Mouse (Mus musculus) thymus, postnatal 0 days (tissue): Measurements from ENCODE around the gene Lamb3. TPM values are rescaled to one million over a fixed set of nuclear protein-coding genes. Genes with fewer than 3 reads are reported as not detected.
A peak's percentile ranks its signal among the peaks of the same experiment; 100 is the strongest.

Experiments
- DNase-seq: peaks from one replicate; pipeline ENCODE4 v3.0.0-alpha.2; 2015; ENCODE audit warnings: low spot score
- polyA plus RNA-seq: library from polyadenylated mRNA; unstranded; fragments of >200 nt; fragmentation: Nextera tagmentation; extraction: Ambion mirVana; gene quantifications from 2 replicates; pipeline ENCODE4 v1.2.1, GENCODE M21; 2015

Gene Lamb3
- polyA plus RNA-seq, 1 experiment from 2014 or later, result 22.2 TPM

GRCm38 (mm10) chr1:193200640-193201382 is 6.7 kb upstream of the Lamb3 start:
- DNase-seq, result peak; percentile 81

- peak; percentile 93 for DNase-seq
Observed at GRCm38 (mm10) chr1:193201383-193201778, 6.1 kb upstream of the Lamb3 start, which contains the start of gene Traf3ip3. TSS of gene Traf3ip3 (minus strand) at chr1:193201703.

GRCm38 (mm10) chr1:193203821-193204220 is 3.7 kb upstream of the Lamb3 start:
- DNase-seq, result peak; percentile 22

GRCm38 (mm10) chr1:193205431-193205830 is 2.1 kb upstream of the Lamb3 start:
- DNase-seq, result no peak

GRCm38 (mm10) chr1:193208178-193208577 is 679 bp downstream of the Lamb3 start:
- DNase-seq, result peak; percentile 63

GRCm38 (mm10) chr1:193211371-193211770 is 3.9 kb downstream of the Lamb3 start:
- DNase-seq, result no peak

- no peak for DNase-seq
Observed at GRCm38 (mm10) chr1:193214053-193214452, 6.6 kb downstream of the Lamb3 start.

- no peak for DNase-seq
Observed at GRCm38 (mm10) chr1:193216000-193216399, 8.5 kb downstream of the Lamb3 start.

- no peak for DNase-seq
Observed at GRCm38 (mm10) chr1:193220408-193220807, 12.9 kb downstream of the Lamb3 start.

GRCm38 (mm10) chr1:193225531-193225930 is 18.0 kb downstream of the Lamb3 start:
- no peak for DNase-seq

GRCm38 (mm10) chr1:193226114-193226513 is 18.6 kb downstream of the Lamb3 start:
- no peak for DNase-seq

- DNase-seq, result no peak
Observed at GRCm38 (mm10) chr1:193226724-193227522, 19.4 kb downstream of the Lamb3 start.

- no peak for DNase-seq
Observed at GRCm38 (mm10) chr1:193227537-193227936, 20.0 kb downstream of the Lamb3 start.

- no peak for DNase-seq
Observed at GRCm38 (mm10) chr1:193229570-193229969, 22.1 kb downstream of the Lamb3 start.

GRCm38 (mm10) chr1:193230531-193230930 is 23.0 kb downstream of the Lamb3 start:
- no peak for DNase-seq

GRCm38 (mm10) chr1:193230935-193231334 is 23.4 kb downstream of the Lamb3 start:
- DNase-seq, result peak; percentile 49

GRCm38 (mm10) chr1:193232732-193233131 is 25.2 kb downstream of the Lamb3 start:
- DNase-seq, result no peak

GRCm38 (mm10) chr1:193234130-193234645 is 26.7 kb downstream of the Lamb3 start:
- DNase-seq, result no peak

- no peak for DNase-seq
Observed at GRCm38 (mm10) chr1:193234930-193235329, 27.4 kb downstream of the Lamb3 start.

- no peak for DNase-seq
Observed at GRCm38 (mm10) chr1:193238426-193238825, 30.9 kb downstream of the Lamb3 start.

- no peak for DNase-seq
Observed at GRCm38 (mm10) chr1:193241436-193241835, 33.9 kb downstream of the Lamb3 start.

- no peak for DNase-seq
Observed at GRCm38 (mm10) chr1:193242238-193242637, 34.7 kb downstream of the Lamb3 start.
